Mouse (Mus musculus): ENCODE results near the gene Slc25a53.
"Not testable (repeated sequence)": the region's sequence is repeated elsewhere in the genome, so short reads cannot be mapped to it uniquely, and the experiment has no call there.

Gene Slc25a53

DNA sequence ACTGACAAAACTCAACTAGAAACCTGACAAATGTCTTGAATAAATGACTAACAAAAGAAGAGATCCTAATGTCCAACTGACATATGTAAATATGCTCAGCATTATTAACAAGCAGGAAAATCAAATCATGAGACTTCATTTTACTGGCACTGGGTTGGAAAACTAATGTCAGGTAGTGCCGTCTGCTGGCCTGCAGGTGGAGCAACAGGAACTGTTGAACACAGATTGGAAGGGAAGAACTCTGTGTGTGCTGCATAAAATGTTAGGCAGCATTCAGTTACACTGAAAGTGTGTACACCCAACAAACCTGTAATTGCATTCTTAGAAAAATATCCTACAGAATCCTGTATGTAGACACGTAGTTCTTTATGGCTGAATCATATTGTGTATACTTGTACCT, 78.4 kb downstream of the Slc25a53 start:
- DNase-seq (ENCODE audit: low spot score in 2 of 2) = no peak

DNA sequence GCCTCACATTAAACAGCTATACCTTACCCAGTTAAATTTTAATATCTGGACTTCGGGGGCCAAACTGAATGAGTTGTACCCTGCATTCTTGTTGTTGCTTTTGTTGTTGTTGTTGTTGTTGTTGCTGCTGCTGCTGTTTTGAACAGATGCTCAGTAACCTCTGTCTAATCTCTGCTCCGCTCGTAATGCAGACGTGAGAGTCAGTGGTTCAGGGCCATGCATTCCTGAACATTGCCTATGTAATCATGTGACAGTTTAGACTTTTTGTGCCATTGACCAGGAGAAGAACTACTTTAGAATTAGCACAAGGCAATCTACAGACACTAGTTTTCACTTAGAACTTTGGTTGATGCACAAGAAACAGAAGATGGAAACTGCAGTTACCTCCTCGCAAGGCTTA, 79.8 kb downstream of the Slc25a53 start:
- DNase-seq (ENCODE audit: low spot score in 2 of 2) = not testable (repeated sequence)

- peak in 1 of 2 experiments; percentile 55 for DNase-seq (ENCODE audit: low spot score in 2 of 2)
Measured at GRCm38 (mm10) chrX:136957583-136958279, 80.4 kb downstream of the Slc25a53 start.

DNA sequence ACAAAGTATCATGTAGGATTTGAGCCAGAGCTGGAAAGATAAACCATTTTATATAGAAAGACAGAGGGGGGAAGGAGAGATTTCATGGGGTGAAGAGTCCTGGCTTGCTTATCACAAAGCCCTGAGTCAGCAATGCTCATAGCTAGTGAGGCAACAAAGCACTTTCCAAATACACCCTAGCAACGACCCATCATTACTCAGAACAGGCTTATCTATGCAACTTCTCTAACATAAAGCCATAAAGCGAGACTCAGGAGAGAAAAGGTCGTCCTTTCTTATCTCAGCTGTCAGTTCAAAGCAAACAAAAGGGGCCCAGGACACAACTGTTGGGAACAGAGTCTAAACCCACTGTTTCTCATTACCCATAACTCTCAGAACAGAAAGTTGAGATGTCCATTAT, 100.1 kb downstream of the Slc25a53 start:
- no peak for DNase-seq (ENCODE audit: low spot score in 2 of 2)
